Mouse (Mus musculus): ENCODE data around the gene Cyb5d1. TPM values are rescaled to one million over a fixed set of nuclear protein-coding genes. Genes with fewer than 3 reads are reported as not detected.
A peak's percentile ranks its signal among the peaks of the same experiment; 100 is the strongest.

Cyb5d1 gene
- polyA plus RNA-seq, 1 experiment, result 23.0 TPM

GRCm38 (mm10) chr11:69372780-69373170 lies 22.7 kb downstream of the Cyb5d1 start:
- H3K4me2 ChIP-seq (ENCODE audit: low read depth), result no peak overlapping the region
- no peak overlapping the region for H3ac ChIP-seq (ENCODE audit: control insufficient read depth, insufficient read length)
- no peak overlapping the region for H3K4me3 ChIP-seq
- TF ChIP-seq TCF12 (IDR thresholded peaks at IDR 0.05; ENCODE audit: insufficient read depth, poor library complexity, severe bottlenecking) (no peak), MYOG (IDR thresholded peaks at IDR 0.05; ENCODE audit: control insufficient read depth in 1 of 3, insufficient read depth in 1 of 3, insufficient read length in 2 of 3, low read depth in 2 of 3) (no peak), USF1 (IDR thresholded peaks at IDR 0.05; ENCODE audit: low read depth) (no peak), MAX (IDR thresholded peaks at IDR 0.05; ENCODE audit: low read depth) (no peak), POLR2A (IDR thresholded peaks at IDR 0.05; ENCODE audit: insufficient read length, low read depth) (no peak), POLR2AphosphoS2 (IDR thresholded peaks at IDR 0.05; ENCODE audit: insufficient read length, low read depth) (no peak), TCF3 (IDR thresholded peaks at IDR 0.05; ENCODE audit: insufficient read length, low read depth) (no peak), E2F4 (IDR thresholded peaks at IDR 0.05; ENCODE audit: insufficient read depth) (no peak)
- no peaks in the 10 kb centered on the region for H3K27me3 ChIP-seq (ENCODE audit: control insufficient read depth, insufficient read depth, insufficient read length)
- no peaks in the 10 kb centered on the region for H3K36me3 ChIP-seq (ENCODE audit: control insufficient read depth, insufficient read depth)
- H3K79me2 ChIP-seq (ENCODE audit: control insufficient read depth, insufficient read depth), result no peaks in the 10 kb centered on the region

- no peak overlapping the region for H3ac ChIP-seq (ENCODE audit: control insufficient read depth, insufficient read length)
- no peaks in the 10 kb centered on the region for H3K79me2 ChIP-seq (ENCODE audit: control insufficient read depth, insufficient read depth)
- no peak for TF ChIP-seq USF1 (IDR thresholded peaks at IDR 0.05; ENCODE audit: low read depth)
- peak in 2 of 3 experiments; percentile 9 to 40 for TF ChIP-seq MYOD1 (IDR thresholded peaks at IDR 0.05; ENCODE audit: control insufficient read depth in 1 of 3, insufficient read length in 2 of 3, low read depth in 2 of 3)
- H3K36me3 ChIP-seq (ENCODE audit: control insufficient read depth, insufficient read depth), result no peaks in the 10 kb centered on the region
- H3K4me3 ChIP-seq, result no peak overlapping the region
- H3K4me2 ChIP-seq (ENCODE audit: low read depth), result peak overlapping the region; percentile 0
- H3K27me3 ChIP-seq (ENCODE audit: control insufficient read depth, insufficient read depth, insufficient read length), result no peaks in the 10 kb centered on the region
Measured at GRCm38 (mm10) chr11:69372056-69372779, 23.2 kb downstream of the Cyb5d1 start.

- TF ChIP-seq CEBPB (IDR thresholded peaks at IDR 0.05; ENCODE audit: insufficient read depth, poor library complexity, severe bottlenecking) (no peak), SRF (IDR thresholded peaks at IDR 0.05; ENCODE audit: control insufficient read depth, insufficient read length, low read depth) (no peak), USF1 (IDR thresholded peaks at IDR 0.05; ENCODE audit: low read depth) (no peak), MYOD1 (IDR thresholded peaks at IDR 0.05; ENCODE audit: control insufficient read depth in 1 of 3, insufficient read length in 2 of 3, low read depth in 2 of 3) (peak in 2 of 3 experiments; percentile 11 to 54), MAX (IDR thresholded peaks at IDR 0.05; ENCODE audit: low read depth) (no peak), TCF12 (IDR thresholded peaks at IDR 0.05; ENCODE audit: insufficient read depth, poor library complexity, severe bottlenecking) (no peak), E2F4 (IDR thresholded peaks at IDR 0.05; ENCODE audit: insufficient read depth) (no peak), MYOG (IDR thresholded peaks at IDR 0.05; ENCODE audit: control insufficient read depth in 1 of 3, insufficient read depth in 1 of 3, insufficient read length in 2 of 3, low read depth in 2 of 3) (peak in 1 of 3 experiments; percentile 2), POLR2AphosphoS2 (IDR thresholded peaks at IDR 0.05; ENCODE audit: insufficient read length, low read depth) (peak; percentile 52)
- Histone ChIP-seq H3K27me3 (ENCODE audit: control insufficient read depth, insufficient read depth, insufficient read length) (no peaks in the 10 kb centered on the region), H3K4me2 (ENCODE audit: low read depth) (no peak overlapping the region), H3ac (ENCODE audit: control insufficient read depth, insufficient read length) (no peak overlapping the region), H3K36me3 (ENCODE audit: control insufficient read depth, insufficient read depth) (no peaks in the 10 kb centered on the region), H3K79me2 (ENCODE audit: control insufficient read depth, insufficient read depth) (no peaks in the 10 kb centered on the region), H3K4me3 (no peak overlapping the region)
Measured at GRCm38 (mm10) chr11:69371601-69372000, 23.8 kb downstream of the Cyb5d1 start.

GRCm38 (mm10) chr11:69370817-69371215 lies 24.6 kb downstream of the Cyb5d1 start:
- H3K27me3 ChIP-seq (ENCODE audit: control insufficient read depth, insufficient read depth, insufficient read length), result no peaks in the 10 kb centered on the region
- no peak overlapping the region for H3K4me3 ChIP-seq
- TF ChIP-seq USF1 (IDR thresholded peaks at IDR 0.05; ENCODE audit: low read depth) (no peak), REST (IDR thresholded peaks at IDR 0.05; ENCODE audit: insufficient read depth, insufficient read length) (no peak), TCF12 (IDR thresholded peaks at IDR 0.05; ENCODE audit: insufficient read depth, poor library complexity, severe bottlenecking) (no peak), MYOD1 (IDR thresholded peaks at IDR 0.05; ENCODE audit: control insufficient read depth in 1 of 3, insufficient read length in 2 of 3, low read depth in 2 of 3) (no peak), SRF (IDR thresholded peaks at IDR 0.05; ENCODE audit: control insufficient read depth, insufficient read length, low read depth) (no peak), MAX (IDR thresholded peaks at IDR 0.05; ENCODE audit: low read depth) (no peak), CEBPB (IDR thresholded peaks at IDR 0.05; ENCODE audit: insufficient read depth, poor library complexity, severe bottlenecking) (no peak), E2F4 (IDR thresholded peaks at IDR 0.05; ENCODE audit: insufficient read depth) (no peak), MYOG (IDR thresholded peaks at IDR 0.05; ENCODE audit: control insufficient read depth in 1 of 3, insufficient read depth in 1 of 3, insufficient read length in 2 of 3, low read depth in 2 of 3) (no peak), POLR2A (IDR thresholded peaks at IDR 0.05; ENCODE audit: insufficient read length, low read depth) (no peak), POLR2AphosphoS2 (IDR thresholded peaks at IDR 0.05; ENCODE audit: insufficient read length, low read depth) (no peak), TCF3 (IDR thresholded peaks at IDR 0.05; ENCODE audit: insufficient read length, low read depth) (no peak)
- no peaks in the 10 kb centered on the region for H3K36me3 ChIP-seq (ENCODE audit: control insufficient read depth, insufficient read depth)
- peak overlapping the region; percentile 53 for H3K4me2 ChIP-seq (ENCODE audit: low read depth)
- H3K79me2 ChIP-seq (ENCODE audit: control insufficient read depth, insufficient read depth), result no peaks in the 10 kb centered on the region
- no peak overlapping the region for H3ac ChIP-seq (ENCODE audit: control insufficient read depth, insufficient read length)

All from myocyte (in vitro differentiated cells).